Mouse (Mus musculus) liver (tissue): ENCODE data around the gene 4921517D22Rik.

ENCODE experiments used
- DNase-seq: peaks from one replicate; pipeline ENCODE4 v3.0.0-alpha.2; 2020; ENCODE audit warnings: mixed read lengths

4921517D22Rik gene

GRCm38 (mm10) chr13:59690576-59690975 is 3.3 kb downstream of the 4921517D22Rik start:
- no peak for DNase-seq

GRCm38 (mm10) chr13:59689843-59690242 is 4.1 kb downstream of the 4921517D22Rik start:
- no peak for DNase-seq

DNA sequence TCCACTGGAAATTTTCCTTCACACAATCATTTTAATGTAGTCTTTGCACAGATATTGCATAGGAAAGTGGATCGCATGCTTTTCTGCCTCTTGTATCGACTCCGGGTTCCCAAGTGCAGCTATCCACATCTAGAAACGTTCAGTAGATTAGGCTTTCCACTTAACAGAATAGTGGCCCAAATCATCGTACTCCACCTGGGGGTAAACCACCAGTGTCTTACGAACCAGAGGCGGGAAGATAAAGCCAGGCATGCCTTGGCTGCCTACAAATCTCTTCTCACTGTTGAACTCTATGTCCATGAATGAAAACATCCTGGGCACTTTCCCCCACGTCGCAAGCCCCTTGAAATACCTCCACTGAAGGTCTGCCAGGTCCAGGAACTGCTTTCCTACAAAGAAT is 4.6 kb downstream of the 4921517D22Rik start:
- no peak for DNase-seq

- DNase-seq, result no peak
Observed at GRCm38 (mm10) chr13:59688338-59688770, 5.6 kb downstream of the 4921517D22Rik start.

GRCm38 (mm10) chr13:59685236-59685635 is 8.7 kb downstream of the 4921517D22Rik start:
- no peak for DNase-seq

- peak; percentile 20 for DNase-seq
Observed at GRCm38 (mm10) chr13:59682629-59683028, 11.3 kb downstream of the 4921517D22Rik start.

DNA sequence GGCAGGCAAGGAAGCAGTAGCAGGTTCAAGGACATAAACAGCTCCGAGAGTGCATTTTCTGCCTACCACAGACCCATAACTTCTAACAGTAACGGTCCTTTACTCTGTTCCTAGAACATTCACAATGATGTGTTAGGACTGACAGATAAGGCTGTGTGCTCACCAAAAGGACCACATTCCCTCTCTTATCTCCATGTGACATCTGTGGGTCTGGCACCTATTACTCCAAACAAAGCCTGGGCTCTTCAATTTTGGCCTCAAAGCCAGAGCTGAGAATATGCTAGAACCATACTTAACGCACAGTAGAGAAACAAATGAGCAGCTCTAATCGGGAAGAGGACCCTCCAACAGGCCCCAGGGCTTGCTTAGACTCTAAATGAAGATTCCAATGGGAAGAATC is 14.0 kb downstream of the 4921517D22Rik start:
- no peak for DNase-seq

- DNase-seq, result no peak
Observed at GRCm38 (mm10) chr13:59679306-59679705, 14.6 kb downstream of the 4921517D22Rik start.

- no peak for DNase-seq
Observed at GRCm38 (mm10) chr13:59676316-59677229, 17.3 kb downstream of the 4921517D22Rik start.

DNA sequence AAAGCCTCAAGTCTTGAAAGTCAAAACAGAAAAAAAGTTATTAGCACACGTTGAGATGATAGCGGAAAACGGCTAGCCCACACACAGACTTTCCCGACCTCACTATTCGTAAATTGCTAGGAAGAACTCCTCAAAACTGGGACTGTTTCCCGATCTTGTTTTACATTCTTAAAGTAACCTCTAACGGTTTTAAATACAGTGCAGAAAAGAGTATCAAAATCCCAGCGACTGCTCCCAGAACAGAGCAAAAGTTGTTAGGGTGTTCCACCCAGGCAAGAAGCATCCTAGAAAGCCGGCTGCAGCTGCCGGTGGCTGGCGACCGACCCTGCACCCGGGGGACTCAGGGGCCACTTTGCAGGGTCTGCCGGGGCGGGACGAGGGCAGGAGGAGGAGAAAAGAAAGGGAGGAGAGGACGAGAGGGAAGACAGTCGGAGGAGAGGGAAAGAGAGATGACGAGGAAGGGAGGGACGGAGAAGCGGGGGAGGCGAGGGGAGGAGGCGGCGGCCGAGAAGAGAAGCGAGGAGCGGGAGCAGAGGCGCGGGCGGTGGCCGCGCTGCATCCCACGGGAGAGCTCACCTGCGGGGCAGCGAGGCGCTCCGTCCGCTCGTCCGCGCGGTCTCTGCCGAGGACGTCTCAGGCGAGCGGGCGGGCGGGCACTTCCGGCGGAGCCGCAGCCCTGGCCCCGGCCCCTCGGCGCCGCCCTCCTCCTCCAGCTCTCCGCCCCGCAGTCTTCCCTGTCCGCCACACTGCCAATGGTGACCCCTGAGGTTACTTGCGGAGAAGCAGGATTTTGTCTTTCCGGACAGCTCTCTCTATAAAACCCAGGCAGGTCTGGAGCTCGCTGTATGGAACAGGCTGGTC is 18.5 kb downstream of the 4921517D22Rik start, which contains the start of gene Golm1:
Gene Golm1 (minus strand): TSS at position 661 of the 861 bp plus-strand sequence.
- DNase-seq, result peak; percentile 88

- DNase-seq, result peak; percentile 61
Observed at GRCm38 (mm10) chr13:59674761-59675150, 19.2 kb downstream of the 4921517D22Rik start.

DNA sequence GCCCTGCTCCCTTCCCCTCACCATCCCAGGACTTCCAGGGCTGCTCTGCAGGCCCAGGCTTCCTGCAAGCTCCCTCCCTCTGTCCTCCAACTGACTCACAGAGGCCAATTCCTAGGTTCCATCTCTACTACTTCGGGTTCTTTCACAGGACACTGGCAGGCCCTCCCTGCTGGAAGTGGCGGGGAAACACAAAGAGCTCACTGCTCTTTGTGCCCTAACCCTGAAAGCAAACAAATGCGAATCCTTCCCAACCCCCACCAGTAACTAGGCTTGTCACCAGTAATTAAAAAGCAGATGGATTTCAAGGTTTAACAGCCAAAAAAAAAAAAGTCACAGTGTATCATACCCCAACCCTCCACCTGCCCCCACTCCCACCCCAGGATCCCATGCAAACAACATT is 19.7 kb downstream of the 4921517D22Rik start:
- DNase-seq, result peak; percentile 39

DNA sequence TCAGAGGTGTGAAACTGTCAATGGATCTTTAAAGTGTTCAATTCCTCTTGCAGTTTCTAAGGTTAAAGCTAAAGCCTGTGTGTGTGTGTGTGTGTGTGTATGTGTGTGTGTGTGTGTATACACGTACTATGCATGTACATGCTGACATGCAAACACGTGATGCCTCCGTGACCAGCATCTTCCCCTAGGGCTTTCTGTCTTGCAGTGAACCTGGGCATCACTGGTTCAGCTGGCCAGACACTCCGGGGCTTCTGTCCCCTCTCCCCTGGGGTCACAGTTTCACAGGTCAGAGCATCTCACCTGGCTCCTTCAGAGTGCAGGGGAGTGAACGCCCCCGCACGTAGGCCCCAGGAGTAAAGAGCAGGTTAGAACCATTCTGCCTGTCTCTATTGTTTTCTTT is 20.3 kb downstream of the 4921517D22Rik start:
- no peak for DNase-seq

DNA sequence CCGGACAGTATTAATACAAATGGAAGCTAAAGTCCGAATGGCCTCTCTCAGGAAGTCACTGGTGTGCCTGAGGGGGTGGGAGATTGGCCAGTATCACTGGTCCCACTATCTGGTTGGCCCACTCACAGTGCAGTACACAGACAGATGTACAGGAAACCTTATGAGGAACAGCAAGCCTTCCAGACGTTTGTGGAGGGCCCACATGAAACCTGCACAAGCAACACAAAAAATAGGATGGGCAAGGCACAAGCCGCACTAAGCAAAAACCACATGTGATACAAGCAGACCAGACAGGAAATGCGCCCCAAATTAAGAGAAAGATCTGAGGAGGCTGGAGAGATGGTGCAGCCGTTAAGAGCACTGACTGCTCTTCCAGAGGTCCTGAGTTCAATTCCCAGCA is 21.7 kb downstream of the 4921517D22Rik start:
- peak; percentile 36 for DNase-seq

DNA sequence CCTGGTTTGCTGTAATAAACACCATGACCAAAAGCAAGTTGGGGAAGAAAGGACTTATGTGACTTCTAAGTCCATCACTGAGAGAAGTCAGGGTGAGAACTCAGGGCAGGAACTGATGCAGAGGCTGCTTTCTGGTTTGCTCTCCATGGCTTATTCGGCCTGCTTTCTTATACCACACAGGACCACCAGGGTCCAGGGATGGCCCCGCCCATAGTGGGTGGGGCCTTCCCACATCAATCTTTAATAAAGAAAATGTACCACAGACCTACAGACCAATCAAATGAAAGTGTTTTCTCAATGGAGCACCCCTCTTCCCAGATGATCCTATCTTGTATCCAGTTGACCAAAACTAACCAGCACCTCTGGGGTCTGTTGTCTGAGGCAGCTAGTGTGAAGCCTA is 22.4 kb downstream of the 4921517D22Rik start:
- DNase-seq, result no peak

DNA sequence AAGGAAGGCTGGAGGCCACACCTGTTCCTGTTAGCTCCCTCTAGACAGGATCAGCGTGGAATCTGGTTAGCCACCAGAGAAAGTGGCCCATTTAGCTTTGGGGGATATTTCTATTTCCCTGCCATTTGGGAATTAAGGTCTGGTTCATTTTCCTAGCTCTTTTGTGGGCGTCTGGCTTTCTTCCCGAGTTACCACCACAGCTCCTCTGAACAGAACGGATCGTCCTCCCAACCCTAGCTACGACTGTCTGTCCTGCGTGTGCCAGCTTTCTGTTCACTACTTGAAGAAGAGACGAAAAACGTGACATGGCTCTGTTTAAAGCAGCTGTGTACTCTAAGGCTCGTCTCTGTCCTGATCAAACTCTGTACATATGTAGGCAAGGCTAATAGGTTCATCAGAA is 24.0 kb downstream of the 4921517D22Rik start:
- DNase-seq, result no peak

DNA sequence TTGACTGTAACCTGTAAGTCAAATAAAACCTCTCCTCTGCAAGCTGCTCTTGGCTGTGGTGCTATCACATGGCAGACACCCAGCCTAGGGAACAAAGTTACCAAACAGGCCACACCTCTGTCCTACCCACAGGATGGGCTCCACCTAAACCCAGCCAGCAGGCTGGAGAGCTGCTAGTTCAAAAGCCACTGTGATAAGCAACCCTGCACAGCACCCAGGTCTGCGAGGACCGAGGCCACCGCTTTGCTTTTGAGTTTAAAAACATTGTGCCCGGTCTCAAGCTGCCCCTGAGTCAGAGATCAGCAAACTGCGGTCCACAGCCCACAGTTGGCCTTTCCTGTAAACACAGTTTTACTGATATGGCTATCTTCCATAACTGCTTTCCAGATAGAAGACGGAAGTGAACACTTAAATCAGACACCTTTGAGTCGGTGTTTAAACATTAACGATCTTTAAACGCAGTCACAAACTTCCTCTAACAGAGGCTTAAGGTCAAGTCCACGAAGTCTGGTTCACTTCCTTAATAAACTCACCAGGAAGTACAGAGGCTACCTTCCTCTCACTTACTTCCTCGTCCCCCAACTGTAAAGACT is 25.3 kb downstream of the 4921517D22Rik start:
- DNase-seq, result peak; percentile 89

DNA sequence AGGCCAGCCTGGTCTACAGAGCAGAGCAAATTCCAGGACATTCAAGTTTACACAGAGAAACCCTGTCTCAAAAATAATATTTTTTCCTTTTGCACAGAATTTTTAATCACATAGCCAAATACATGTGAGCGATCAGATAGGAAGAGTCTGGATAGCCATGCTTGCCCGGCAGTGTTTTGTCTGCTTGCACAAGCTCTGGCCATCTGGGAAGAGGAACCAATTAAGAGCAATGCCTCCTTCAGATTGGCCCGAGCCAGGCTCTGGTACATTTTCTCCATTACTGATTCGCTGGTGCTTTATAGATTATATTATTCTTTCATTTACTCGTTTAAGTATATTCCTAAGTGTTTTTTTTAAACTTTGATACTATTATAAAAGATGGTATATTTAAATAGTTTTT is 26.1 kb downstream of the 4921517D22Rik start:
- DNase-seq, result no peak

DNA sequence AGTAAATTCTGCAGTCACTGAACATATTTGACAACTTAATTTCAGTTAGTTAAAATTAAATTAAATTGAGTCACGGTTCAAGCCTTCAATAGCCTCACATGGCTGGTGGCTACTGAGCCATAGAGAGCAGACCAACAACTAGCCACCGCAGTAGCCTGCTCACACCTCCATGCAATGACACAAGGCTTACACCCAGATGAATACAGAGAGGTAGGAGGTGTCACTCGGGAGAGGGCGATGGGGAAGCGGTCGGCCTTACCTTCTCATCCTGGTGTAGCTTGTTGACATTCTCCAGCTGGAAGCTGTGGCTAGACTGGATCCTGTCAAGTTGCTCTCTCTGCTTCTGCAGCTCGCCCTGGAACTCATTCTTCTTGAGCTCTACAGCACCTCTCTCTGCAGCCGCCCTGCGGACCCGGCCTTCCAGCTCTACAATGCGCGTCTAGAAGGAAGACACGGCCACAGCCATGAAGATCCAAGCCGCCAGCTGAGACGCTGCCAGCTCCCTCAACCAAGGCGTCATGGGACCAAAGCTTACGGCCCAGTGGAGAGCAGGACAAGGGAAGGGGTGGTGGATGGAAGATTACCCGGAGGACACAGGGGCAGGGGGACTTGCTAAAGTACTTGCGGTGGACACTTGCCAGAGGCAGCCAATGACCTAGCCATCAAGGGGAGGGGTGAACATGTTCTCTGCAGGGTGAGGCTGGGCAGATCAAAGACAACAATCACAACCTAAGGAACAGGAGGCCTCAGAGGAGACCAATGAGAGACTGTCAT is 29.8 kb downstream of the 4921517D22Rik start:
- no peak for DNase-seq

GRCm38 (mm10) chr13:59661966-59662365 is 31.9 kb downstream of the 4921517D22Rik start:
- no peak for DNase-seq

GRCm38 (mm10) chr13:59661387-59661786 is 32.5 kb downstream of the 4921517D22Rik start:
- no peak for DNase-seq

DNA sequence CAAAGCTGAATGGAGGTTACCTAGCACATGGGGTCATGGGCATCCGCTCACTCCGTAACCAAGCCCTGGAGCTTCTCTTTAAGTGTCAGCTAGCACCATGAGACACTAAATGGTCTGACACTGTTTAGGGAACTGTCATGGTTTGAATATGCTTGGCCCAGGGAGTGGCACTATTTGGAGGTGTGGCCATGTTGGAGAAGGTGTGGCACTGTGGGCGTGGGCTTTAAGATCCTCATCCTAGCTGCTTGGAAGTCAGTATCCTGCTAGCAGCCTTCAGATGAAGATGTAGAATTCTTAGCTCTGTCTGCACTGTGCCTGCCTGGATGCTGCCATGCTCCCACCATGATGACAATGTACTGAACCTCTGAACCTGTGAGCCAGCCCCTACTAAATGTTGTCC is 33.5 kb downstream of the 4921517D22Rik start:
- peak; percentile 38 for DNase-seq
